Mouse (Mus musculus) intestine, embryonic 16.5 days (tissue): ENCODE measurements at regions not wholly inside any gene's neighbourhood (a gene's known extent, or its start where the extent isn't known, plus 50 kb on each side); places are given as distances from the start of the nearest gene placed in this dataset.

Experiments used
- ATAC-seq: fragments of 200-750 bp; cut with Nextera tagmentation; 2 replicates; pipeline ENCODE4 v1.8.0; 2017; ENCODE audit warnings: moderate TSS enrichment, moderate library complexity
- H3K27ac ChIP-seq: fragments of 300-500 bp; sonication (generic); 2 replicates; pipeline ENCODE4 v1.5.1; 2014; ENCODE audit warnings: mild to moderate bottlenecking, low read length
- H3K27me3 ChIP-seq: fragments of 300-500 bp; sonication (generic); replicated peaks from 2 replicates; pipeline ENCODE4 v1.6.1; 2014; ENCODE audit warnings: low read length, control low read depth, mixed read lengths; ENCODE audit not compliant: control insufficient read depth, insufficient read depth
- H3K36me3 ChIP-seq: fragments of 300-500 bp; sonication (generic); 2 replicates; pipeline ENCODE4 v1.6.1; 2014; ENCODE audit warnings: low read length, control low read depth; ENCODE audit not compliant: control insufficient read depth, insufficient read depth
- H3K4me1 ChIP-seq: fragments of 300-500 bp; sonication (generic); 2 replicates; pipeline ENCODE4 v1.6.1; 2014; ENCODE audit warnings: low read length, control low read depth, mixed read lengths; ENCODE audit not compliant: control insufficient read depth, insufficient read depth
- H3K4me2 ChIP-seq: fragments of 300-500 bp; sonication (generic); 2 replicates; pipeline ENCODE4 v1.6.1; 2014; ENCODE audit warnings: low read depth, low read length, control low read depth
- H3K4me3 ChIP-seq: fragments of 300-500 bp; sonication (generic); 2 replicates; pipeline ENCODE4 v1.5.1; 2014; ENCODE audit warnings: mild to moderate bottlenecking, low read length
- H3K9ac ChIP-seq: fragments of 300-500 bp; sonication (generic); 2 replicates; pipeline ENCODE4 v1.6.1; 2014; ENCODE audit warnings: low read depth, low read length
- H3K9me3 ChIP-seq: fragments of 300-500 bp; sonication (generic); 2 replicates; pipeline ENCODE4 v1.6.1; 2016; ENCODE audit warnings: low read length, control low read depth; ENCODE audit not compliant: control insufficient read depth
- WGBS: fragments of 180-500 bp; shearing (Covaris S2); extraction: QIAGEN DNeasy Blood & Tissue Kit; methylation state at CpG from one replicate; pipeline ENCODE4 v1.1.7; 2014; 5-methylcytosine and 5-hydroxymethylcytosine counted together

- no peaks in the 10 kb centered on the region for H3K36me3 ChIP-seq
- no peak overlapping the region for H3K4me3 ChIP-seq
- H3K9me3 ChIP-seq: peaks cover 44% of the 10 kb centered on the region
- WGBS: 76% methylated on average over 3 of the region's 3 CpGs
- peak; percentile 54; the same call in 1 of the 2 replicates for ATAC-seq
- no peaks in the 10 kb centered on the region for H3K4me1 ChIP-seq
- no peak overlapping the region for H3K9ac ChIP-seq
- no peaks in the 10 kb centered on the region for H3K27me3 ChIP-seq
- no peak overlapping the region for H3K27ac ChIP-seq
- no peak overlapping the region for H3K4me2 ChIP-seq
These were observed 359.3 kb upstream of the Olfr161 start for GRCm38 (mm10) chr16:3231566-3231965.

GRCm38 (mm10) chr16:3232610-3233009 is 358.2 kb upstream of the Olfr161 start:
- Histone ChIP-seq H3K27ac (no peak overlapping the region), H3K4me2 (no peak overlapping the region), H3K9ac (no peak overlapping the region), H3K4me3 (no peak overlapping the region), H3K27me3 (no peaks in the 10 kb centered on the region), H3K36me3 (no peaks in the 10 kb centered on the region), H3K9me3 (peaks cover 44% of the 10 kb centered on the region), H3K4me1 (no peaks in the 10 kb centered on the region)
- ATAC-seq: no peak
- 57% methylated on average over 2 of the region's 2 CpGs for WGBS

GRCm38 (mm10) chr16:3234063-3234462 is 356.8 kb upstream of the Olfr161 start:
- Histone ChIP-seq H3K4me2 (no peak overlapping the region), H3K36me3 (no peaks in the 10 kb centered on the region), H3K4me3 (no peak overlapping the region), H3K4me1 (no peaks in the 10 kb centered on the region), H3K27me3 (no peaks in the 10 kb centered on the region), H3K9ac (no peak overlapping the region), H3K9me3 (peaks cover 53% of the 10 kb centered on the region), H3K27ac (no peak overlapping the region)
- 51% methylated on average over 2 of the region's 2 CpGs for WGBS
- ATAC-seq: peak; percentile 36

GRCm38 (mm10) chr16:3240982-3241719 is 349.7 kb upstream of the Olfr161 start:
- H3K9ac ChIP-seq: no peak overlapping the region
- no peak overlapping the region for H3K27ac ChIP-seq
- H3K4me2 ChIP-seq: no peak overlapping the region
- H3K4me3 ChIP-seq: no peak overlapping the region
- peak; percentile 20; the same call in 1 of the 2 replicates for ATAC-seq
- WGBS: 71% methylated on average over 5 of the region's 5 CpGs
- no peaks in the 10 kb centered on the region for H3K27me3 ChIP-seq
- H3K4me1 ChIP-seq: no peaks in the 10 kb centered on the region
- peaks cover 35% of the 10 kb centered on the region for H3K9me3 ChIP-seq
- no peaks in the 10 kb centered on the region for H3K36me3 ChIP-seq

GRCm38 (mm10) chr16:3241939-3242338 is 348.9 kb upstream of the Olfr161 start:
- ATAC-seq: no peak
- WGBS: 60% methylated on average over 1 of the region's 1 CpGs
- Histone ChIP-seq H3K9ac (no peak overlapping the region), H3K9me3 (peaks cover 35% of the 10 kb centered on the region), H3K4me1 (no peaks in the 10 kb centered on the region), H3K27ac (no peak overlapping the region), H3K4me2 (no peak overlapping the region), H3K27me3 (no peaks in the 10 kb centered on the region), H3K36me3 (no peaks in the 10 kb centered on the region), H3K4me3 (no peak overlapping the region)

- H3K4me2 ChIP-seq: no peak overlapping the region
- no peaks in the 10 kb centered on the region for H3K4me1 ChIP-seq
- peaks cover 3% of the 10 kb centered on the region for H3K9me3 ChIP-seq
- 0 out of 2 replicates have a peak, but pooled peaks have one; percentile 14 for ATAC-seq
- no peaks in the 10 kb centered on the region for H3K36me3 ChIP-seq
- no peak overlapping the region for H3K4me3 ChIP-seq
- H3K27ac ChIP-seq: no peak overlapping the region
- H3K9ac ChIP-seq: no peak overlapping the region
- H3K27me3 ChIP-seq: no peaks in the 10 kb centered on the region
These were observed 344.4 kb upstream of the Olfr161 start for GRCm38 (mm10) chr16:3246422-3246821.

GRCm38 (mm10) chr16:3247006-3247754 is 343.7 kb upstream of the Olfr161 start:
- Histone ChIP-seq H3K27me3 (no peaks in the 10 kb centered on the region), H3K36me3 (no peaks in the 10 kb centered on the region), H3K4me2 (no peak overlapping the region), H3K4me1 (no peaks in the 10 kb centered on the region), H3K27ac (no peak overlapping the region), H3K4me3 (no peak overlapping the region), H3K9ac (no peak overlapping the region), H3K9me3 (peaks cover 3% of the 10 kb centered on the region; the same call in 1 of the 2 replicates)
- ATAC-seq: no peak
- whole genome bisulfite sequencing: 44% methylated on average over 2 of the region's 2 CpGs

- no peaks in the 10 kb centered on the region for H3K27me3 ChIP-seq
- no peak overlapping the region for H3K4me3 ChIP-seq
- H3K4me2 ChIP-seq: no peak overlapping the region
- peaks cover 3% of the 10 kb centered on the region; the same call in 1 of the 2 replicates for H3K9me3 ChIP-seq
- H3K27ac ChIP-seq: no peak overlapping the region
- no peaks in the 10 kb centered on the region for H3K4me1 ChIP-seq
- no peak overlapping the region for H3K9ac ChIP-seq
- 55% methylated on average over 2 of the region's 2 CpGs for WGBS
- H3K36me3 ChIP-seq: no peaks in the 10 kb centered on the region
- ATAC-seq: no peak
These were observed 343.1 kb upstream of the Olfr161 start for GRCm38 (mm10) chr16:3247755-3248110.

GRCm38 (mm10) chr16:3253885-3254284 is 337.0 kb upstream of the Olfr161 start:
- Histone ChIP-seq H3K4me1 (no peaks in the 10 kb centered on the region), H3K9ac (no peak overlapping the region), H3K27ac (no peak overlapping the region), H3K9me3 (0 out of 2 replicates have a peak, but pooled peaks cover 9% of the 10 kb centered on the region), H3K36me3 (no peaks in the 10 kb centered on the region), H3K4me3 (no peak overlapping the region), H3K27me3 (no peaks in the 10 kb centered on the region), H3K4me2 (no peak overlapping the region)
- ATAC-seq: no peak
- WGBS: 36% methylated on average over 1 of the region's 1 CpGs
